Mouse (Mus musculus) megakaryocyte, embryonic 14.5 days (primary cell): Measurements from ENCODE around the gene Tmem135.

Source experiments
- FLI1 ChIP-seq: IDR thresholded peaks from 2 replicates; pipeline ENCODE4 v1.6.1; 2012; ENCODE audit warnings: low read length, inconsistent platforms, mixed read lengths
- GATA1 ChIP-seq: IDR thresholded peaks from 3 replicates; pipeline ENCODE4 v1.6.1; 2012; ENCODE audit warnings: mixed read lengths, low read length, inconsistent platforms, borderline replicate concordance

- no peak for TF ChIP-seq GATA1
- TF ChIP-seq FLI1: no peak
These were observed 97.2 kb downstream of the Tmem135 start for GRCm38 (mm10) chr7:89306831-89307230.
